Mouse (Mus musculus) lung, adult 2 months (tissue): ENCODE measurements around the gene Slc38a3.

Experiments used
- CTCF ChIP-seq: fragments of 200-500 bp; IDR thresholded peaks from 2 replicates; pipeline ENCODE4 v1.5.1; 2011; ENCODE audit warnings: mild to moderate bottlenecking, low read length, control low read depth; ENCODE audit not compliant: insufficient read depth
- POLR2A ChIP-seq: fragments of 200-500 bp; IDR thresholded peaks from 2 replicates; pipeline ENCODE4 v1.6.1; 2011; ENCODE audit warnings: low read depth, mild to moderate bottlenecking, control low read depth, low read length, borderline replicate concordance; ENCODE audit errors: extremely low read depth

GRCm38 (mm10) chr9:107701594-107701993 is 32.3 kb upstream of the Slc38a3 start:
- no peak for TF ChIP-seq POLR2A
- no peak for TF ChIP-seq CTCF
